Mouse (Mus musculus) frontal cortex, adult (tissue): Measurements from ENCODE around the gene Wdr75.

Experiments
- ATAC-seq: cut with Nextera tagmentation; 2 replicates; pipeline ENCODE4 v1.9.2; 2017; ENCODE audit warnings: mild to moderate bottlenecking, moderate library complexity, mixed read lengths; ENCODE audit not compliant: low TSS enrichment

Wdr75 gene

DNA sequence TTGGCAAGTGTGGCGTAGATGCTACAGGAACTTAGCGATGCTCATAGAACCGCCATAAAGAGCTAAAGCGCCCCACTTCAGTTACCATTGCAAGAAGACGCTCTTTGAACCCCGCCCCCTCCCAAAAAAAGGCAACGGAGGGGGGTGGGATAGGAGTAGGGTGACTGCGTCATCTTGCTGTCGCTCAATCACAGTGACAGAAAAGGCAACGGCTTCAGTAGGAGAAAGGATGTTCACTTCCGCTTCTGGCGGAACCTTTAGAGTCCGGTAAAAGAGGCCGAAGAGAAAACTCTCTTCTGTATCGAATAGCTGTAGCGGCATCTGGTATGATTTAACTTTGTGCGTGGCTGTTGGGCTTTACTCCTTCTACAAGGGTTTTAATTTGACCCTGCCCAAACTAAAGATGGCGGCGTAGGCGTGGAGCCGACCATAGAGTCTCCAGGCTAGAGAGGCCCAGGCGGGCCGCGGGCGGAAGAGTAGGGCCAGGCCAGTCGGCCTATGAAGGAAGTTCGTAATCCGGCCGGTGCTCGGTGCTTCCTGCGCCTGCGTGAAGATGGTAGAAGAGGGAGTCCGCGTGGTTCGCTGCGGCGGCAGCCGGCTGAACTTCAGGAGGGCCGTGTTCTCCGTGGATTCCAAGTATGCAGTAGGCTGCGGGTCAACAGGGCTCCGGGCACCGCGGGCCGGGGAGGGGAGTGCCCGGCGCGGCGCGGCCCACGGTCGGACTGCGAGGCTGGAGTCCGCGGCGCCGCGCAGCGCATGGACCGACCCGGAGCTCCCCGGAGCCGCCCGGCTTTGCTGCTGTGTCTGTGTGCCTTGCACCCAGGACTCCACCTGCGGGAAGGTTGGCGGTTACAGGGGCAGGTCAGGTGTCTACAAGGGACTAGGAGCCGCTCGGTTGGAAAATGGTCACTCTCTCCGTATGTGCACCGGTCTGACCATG is at the start of gene Wdr75:
Gene Wdr75, plus strand, starts transcription at position 198 of the 940 bp plus-strand sequence.
- peak; percentile 99 for ATAC-seq

DNA sequence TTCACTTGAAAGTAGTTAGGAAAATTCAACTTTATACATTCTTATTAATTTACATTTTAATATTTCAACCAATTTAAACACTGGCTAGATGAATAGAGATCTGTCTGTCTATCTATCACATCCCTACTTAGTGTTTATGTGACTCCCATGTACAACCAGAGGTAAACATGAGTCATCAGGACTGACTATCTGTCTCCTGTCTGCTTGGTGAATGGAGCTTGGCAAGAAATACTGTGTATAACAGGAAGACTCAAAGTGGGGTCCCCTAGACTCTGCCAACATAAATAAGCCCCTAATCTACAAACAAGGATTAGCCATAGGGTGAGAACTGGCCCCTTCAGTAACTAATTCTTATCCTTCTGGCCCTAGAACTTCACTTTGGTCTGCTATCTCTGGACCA is 39.1 kb upstream of the Wdr75 start:
- ATAC-seq = no peak

DNA sequence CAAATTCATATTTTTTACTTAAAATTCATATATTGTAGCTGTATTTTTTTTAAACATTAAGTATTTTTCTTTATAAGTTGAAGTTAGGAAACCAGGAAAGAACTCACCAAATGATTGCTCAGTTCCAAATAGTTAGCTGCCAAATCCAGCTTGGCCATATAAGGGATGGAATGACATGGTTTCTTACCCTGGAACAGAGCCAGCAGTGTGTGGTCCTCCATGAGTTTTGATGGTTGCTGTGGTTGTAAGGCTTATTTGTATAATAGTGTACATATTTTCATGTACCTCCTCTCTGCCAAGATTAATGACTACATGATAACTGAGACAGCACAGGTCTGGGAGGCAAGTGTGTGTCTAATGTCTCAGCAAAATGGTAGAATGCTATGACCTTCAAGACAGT is 38.3 kb upstream of the Wdr75 start:
- no peak for ATAC-seq

DNA sequence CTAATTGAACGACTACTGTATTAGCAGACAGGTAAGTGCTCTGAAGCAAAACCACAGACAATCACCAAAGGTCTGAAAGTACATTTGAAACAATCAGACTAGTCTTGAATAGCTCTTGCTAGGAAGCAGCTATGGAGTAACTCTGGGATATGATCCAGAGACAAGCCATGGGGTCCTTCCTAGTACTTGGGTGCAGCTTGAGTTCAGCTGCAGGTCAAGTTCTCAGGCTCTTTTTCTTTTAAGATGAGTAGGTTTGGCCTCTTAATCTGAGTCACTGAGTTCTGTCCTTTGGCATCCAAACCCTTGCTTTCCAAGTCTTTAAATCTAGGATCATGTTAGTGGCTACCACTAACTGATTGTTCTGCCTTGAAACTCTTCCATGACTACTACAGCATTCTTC is 37.0 kb upstream of the Wdr75 start:
- no peak for ATAC-seq

DNA sequence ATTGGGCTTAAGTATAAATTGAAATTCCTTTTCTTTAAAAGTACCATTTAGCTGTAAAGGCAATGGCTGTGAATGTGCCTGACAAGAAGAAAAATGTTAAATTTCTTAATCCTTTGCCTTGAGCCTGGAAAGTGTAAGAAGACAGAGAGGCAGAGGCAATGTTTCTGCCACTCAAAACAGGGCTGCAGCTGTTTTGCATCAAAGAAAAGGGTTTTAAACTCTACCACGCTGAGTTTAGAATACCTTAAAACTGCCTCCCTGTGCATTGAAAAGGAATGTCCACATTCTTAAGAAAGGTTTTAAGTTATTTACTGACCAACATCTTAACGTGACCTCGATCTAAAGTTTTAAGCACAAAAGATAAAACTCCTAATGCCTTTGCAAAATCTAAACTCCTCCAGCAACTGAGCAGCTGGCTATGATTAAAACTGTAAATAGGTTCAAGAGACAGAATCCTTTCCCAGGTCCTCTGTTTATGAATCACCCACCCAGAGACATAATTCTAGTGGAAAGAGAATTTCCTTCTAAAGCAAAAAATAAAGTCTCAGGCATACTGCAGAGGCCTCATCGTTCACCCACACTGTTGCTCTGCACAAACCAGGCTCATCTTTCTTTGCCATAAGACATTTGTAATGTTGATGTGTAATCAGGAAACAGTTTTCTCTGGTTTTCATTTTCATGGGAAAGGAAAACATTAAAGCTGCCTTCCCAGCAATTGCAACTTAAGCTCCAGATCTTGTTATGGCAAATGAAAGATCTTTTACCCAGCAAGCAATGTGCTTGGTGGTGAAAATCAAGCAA is 34.1 kb upstream of the Wdr75 start:
- peak; percentile 77 for ATAC-seq

DNA sequence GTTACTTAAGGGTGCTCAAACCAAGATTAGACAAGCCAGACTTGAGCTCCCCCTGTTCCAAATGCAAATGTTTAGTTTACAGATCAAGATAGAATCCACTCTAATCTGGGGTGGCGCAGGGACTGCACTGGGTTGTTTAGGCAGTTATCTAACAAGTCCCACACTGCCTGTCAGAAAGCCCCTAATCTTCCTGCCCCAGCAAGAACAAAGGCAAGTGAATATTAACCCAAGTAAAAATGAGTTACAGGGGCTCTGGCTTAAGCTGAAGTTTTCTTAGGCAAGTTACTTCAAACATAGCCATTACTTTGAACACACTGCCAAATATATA is 33.5 kb upstream of the Wdr75 start:
- no peak; the same call in 1 of the 2 replicates for ATAC-seq

DNA sequence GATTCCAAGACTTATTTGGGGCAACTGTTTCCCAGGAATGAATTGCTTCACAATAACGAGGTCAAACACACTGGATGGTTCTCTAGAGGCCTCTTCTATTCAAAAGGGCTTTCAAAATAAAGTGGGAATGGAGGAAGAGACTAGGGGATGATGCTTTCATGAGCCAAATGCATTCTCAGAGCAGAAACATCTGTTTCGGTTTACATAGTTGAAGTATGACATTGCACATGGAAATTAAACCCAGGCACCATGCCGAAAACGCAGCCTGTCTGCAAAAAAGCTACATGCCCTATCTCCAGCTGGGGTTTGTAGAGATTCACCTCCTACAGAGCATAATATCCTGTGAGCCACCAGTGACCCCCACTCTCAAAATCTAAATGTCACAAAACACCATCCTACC is 29.3 kb upstream of the Wdr75 start:
- no peak; the same call in 1 of the 2 replicates for ATAC-seq

DNA sequence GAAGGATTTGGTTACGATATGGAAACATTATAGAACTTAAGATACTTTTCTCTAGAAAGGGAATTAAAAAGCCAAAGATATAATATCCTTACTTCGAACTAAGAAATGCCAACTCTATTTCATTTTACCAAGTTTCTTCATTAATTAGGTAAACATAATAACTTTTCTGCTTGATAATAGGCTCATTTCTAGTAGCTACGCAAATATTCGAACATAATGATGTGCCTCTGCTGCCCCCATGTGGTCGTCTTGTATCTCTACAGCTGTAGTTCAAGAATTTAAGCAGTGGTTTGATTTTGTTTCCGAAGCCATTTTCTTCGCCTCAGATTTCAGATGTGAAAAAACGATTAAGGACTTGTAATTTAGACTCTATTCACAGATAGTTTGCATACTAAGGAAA is 28.8 kb upstream of the Wdr75 start:
- ATAC-seq = peak; percentile 79

DNA sequence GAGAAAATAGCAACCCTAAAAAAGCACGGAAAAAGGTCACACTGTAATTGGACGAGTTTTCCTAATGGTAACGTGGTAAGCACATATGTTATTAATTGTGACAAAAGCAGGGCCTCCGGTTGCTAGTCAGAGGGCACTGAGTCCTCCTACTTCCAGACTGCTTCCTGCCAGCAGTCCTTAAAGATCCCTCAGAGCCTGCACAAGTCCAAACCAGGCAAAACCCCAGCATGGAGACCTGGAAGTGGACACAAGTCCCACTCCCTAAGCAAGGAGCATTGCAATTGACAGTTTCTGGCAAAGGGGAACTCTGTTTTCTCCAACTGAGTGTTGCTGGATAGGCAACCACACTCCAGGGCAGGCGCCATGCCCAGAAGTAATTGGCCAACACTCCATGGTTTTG is 27.4 kb upstream of the Wdr75 start:
- peak; percentile 45 for ATAC-seq

DNA sequence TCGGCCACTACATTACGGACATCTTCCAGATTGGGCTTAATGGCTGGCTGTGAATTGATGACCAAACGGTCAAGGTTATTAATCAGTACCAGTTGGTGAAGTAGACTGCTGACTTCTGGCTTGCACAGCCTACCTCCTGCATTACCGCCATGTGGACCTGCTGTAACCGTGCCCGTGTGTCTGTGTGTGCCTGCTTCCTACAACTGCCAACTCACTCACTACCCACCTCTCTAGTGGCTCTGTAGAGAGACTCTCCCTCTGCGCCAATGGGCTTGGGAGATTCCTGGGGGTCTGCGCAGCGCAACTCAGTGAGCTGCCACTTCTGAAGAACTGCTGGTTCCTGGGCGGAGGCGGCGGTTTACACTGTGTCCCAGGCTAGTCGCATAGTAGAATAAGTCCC is 25.6 kb upstream of the Wdr75 start:
- no peak for ATAC-seq

DNA sequence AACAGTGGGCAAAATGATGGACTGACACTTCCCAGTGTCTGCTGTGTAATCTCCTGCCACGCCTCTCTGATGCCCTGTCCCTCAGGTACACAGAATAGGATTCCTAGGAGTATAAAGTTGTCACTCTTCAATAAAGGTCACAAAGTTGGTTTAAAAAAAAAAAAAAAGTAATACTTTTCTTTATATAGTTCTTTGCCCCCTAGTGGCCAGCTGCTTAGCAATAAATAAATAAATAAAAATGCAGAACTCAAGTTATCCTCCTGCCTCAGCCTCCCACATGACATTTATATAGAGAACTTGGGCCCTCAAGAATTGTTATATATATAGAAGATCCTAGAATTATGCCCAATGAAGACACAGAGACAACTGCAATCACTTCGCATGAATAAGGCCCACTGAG is 24.9 kb upstream of the Wdr75 start:
- ATAC-seq = no peak

DNA sequence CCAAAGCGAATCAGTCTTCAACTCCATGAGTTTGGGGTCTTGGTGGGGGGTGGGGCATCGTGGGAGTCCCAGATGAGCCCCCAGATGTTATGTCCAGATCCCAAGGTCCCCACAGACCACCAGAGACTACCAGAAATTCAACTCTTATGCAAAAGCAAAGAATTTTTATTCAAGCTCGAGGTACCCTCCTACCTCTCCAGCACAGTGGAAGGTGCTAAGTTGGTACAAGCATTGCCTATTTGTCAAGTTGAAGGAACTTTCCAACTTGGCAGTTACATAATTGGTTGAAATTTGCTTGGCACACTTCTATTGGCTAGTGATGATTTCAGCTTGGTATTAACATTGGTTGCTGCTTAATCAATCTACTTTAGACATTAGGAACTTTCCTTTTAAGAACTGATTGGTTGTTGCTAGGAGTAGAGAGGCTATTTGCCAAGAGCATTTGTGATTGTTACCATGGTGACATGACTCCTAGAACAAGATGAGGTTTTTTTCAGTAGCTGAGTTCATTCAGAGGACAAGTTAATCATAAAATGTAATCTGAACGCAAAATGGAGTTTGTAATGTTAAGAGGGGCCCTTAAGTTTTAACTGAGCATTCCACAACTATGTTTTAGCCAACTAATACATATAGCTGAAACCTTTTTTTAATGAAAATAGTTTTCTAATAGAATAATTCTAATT is 14.2 kb upstream of the Wdr75 start:
- ATAC-seq = no peak

DNA sequence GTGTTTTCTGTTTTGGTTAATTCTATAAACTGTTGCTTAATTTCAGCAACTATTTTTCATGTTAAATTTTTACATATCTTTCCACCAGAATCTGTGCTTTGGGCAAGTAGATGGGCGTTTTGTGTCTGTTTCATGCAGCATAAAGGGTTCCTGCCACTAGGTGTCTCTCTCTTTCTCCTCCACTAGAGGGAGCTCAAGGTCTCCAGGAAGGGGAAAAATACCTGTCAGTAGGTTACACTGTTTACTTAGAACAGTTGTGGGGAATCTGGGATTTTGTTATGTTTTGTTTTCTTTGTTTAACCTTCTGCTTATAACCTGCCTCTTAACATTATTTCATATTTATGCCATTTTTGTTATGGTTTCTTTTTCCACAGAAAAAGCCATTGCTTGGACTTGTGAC is 21.9 kb downstream of the Wdr75 start:
- peak; percentile 93 for ATAC-seq

DNA sequence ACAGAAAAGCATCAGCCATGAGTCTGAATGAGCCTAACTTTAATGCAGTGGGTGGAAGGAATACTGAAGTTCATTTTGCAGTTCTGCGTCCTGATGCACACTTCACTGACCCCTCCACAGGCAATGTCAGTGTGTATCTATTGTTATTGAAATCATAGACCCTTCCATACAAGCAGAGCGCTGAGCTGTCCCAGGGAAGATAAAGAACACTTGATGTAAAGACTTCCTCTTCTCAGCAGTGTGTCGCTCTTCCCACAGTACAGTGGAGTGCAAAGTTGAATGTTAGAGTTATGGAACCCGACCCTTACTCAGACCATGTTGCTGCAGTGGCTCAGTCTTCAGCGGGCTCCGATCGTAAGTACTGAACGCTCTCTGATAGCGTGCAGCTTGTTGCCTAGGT is 23.6 kb downstream of the Wdr75 start:
- no peak for ATAC-seq

DNA sequence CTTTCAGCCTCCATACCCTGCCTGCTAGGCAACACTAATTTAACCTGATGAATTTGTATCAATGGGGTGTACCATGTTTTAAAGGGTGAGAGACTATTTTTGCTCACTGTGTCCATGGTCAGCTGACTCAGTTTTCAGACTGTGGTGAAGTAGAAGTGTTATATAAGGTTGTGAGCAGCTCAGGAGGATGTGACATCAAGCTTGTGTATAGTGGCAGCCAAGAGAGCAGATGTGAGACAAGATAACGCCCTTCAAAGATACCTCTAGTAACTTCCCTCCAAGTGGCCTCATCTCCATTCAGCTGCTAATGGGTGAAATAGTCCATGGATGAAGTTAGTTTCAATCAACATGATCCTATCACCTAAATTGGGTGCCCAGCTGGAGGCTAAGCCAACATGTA is 29.5 kb downstream of the Wdr75 start:
- peak; percentile 14; the same call in 1 of the 2 replicates for ATAC-seq

DNA sequence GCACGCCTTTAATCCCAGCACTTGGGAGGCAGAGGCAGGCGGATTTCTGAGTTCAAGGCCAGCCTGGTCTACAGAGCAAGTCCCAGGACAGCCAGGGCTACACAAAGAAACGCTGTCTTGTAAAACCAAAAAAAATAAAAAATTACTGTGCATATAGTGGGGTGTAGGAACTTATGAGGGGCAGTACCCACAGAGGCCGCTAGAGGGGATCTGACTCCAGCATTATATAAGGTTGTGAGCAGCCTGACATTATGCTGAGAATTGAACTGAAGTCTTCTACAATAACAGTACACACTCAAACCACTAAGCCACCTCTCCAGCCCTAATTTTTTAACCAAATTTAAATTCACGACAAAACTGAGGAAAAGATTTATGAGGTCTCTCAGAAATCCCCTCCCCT is 30.2 kb downstream of the Wdr75 start:
- ATAC-seq = peak; percentile 91

DNA sequence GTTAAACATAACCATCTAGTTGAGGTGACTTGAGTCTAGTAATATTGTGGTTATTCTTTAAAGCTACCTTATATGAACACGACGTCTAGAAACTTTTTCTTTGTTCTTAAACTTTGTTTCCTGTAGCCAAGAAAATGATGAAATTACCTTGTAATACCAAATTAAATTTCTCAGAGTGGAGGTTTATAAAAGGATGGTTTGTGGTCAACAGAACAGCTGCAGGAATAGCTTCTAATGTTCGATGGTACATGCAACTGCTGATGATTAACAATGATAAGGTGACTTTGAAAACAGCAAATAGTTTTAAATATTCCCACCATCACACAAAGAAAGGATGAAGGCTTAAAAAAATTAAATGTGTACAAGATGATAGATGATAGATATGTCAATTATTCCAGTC is 30.7 kb downstream of the Wdr75 start:
- ATAC-seq = no peak

DNA sequence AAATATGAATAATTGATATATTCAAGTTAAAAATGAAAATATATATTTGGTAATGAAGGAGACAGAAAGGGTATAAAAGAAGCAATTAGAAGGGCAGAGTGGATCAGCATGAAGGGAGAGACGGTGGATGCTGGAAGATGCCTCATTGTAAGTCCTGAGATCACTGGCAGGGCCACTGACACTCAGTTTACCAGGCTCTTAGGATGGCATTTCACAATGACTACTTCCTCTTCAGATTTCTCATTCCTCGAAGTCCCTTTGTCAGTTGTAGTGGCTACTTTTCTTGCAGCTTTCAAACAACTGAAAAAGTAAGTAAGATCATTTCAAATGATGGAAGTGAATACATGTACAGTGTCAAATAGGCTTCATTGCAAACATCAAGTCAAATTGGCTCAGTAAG is 31.2 kb downstream of the Wdr75 start:
- no peak for ATAC-seq

DNA sequence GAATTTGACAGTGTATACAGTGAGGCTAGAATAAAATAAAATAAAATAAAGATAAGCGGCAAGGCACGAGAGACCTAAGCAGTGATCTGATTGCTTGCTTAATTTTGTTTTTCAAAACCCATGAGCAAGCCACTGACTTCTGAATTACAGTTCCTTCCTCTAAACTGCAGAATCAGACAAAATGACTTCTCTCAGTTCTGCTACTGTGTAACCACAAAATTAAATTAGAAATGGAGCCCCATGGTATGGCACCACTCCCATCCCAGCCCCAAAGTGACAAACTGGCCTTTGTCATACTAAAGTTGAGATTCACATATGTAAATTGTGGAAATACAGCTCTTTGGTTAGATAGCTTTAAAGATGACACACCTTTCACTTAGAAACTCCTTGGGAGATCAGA is 31.8 kb downstream of the Wdr75 start:
- no peak for ATAC-seq

DNA sequence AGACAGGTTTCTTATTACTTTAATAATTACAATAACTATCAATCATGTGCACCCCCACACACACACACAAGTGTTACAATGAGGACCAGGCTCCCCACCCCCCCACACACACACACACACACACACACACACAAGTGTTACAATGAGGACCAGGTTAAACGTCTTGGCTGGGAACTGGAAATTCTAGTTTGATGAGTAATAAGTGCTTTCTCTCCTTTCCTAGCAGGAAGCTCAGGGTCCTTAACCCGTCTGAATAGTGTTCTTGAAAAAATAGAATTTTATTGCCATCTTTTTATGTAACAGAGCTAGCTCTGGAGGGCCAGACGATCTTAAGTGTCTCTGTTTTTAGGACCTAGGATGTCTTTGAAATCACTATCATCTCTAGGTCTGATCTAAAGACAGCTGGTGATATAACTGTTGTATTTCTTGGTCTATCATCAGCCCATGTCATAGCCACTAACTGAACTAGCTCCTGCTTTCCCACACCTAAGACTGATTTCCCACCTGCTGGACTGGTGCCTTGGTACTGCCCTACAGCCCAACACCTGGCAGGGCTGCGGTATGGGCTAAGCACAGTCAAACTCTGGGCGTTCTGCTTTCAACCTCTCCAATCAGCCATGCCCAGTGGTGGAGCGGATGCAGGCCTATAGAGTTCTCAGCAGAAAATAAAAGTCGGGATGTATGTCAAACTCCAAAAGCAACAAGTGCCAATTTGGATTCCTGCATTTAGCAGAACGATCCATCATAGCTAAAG is 35.7 kb downstream of the Wdr75 start:
- no peak for ATAC-seq

DNA sequence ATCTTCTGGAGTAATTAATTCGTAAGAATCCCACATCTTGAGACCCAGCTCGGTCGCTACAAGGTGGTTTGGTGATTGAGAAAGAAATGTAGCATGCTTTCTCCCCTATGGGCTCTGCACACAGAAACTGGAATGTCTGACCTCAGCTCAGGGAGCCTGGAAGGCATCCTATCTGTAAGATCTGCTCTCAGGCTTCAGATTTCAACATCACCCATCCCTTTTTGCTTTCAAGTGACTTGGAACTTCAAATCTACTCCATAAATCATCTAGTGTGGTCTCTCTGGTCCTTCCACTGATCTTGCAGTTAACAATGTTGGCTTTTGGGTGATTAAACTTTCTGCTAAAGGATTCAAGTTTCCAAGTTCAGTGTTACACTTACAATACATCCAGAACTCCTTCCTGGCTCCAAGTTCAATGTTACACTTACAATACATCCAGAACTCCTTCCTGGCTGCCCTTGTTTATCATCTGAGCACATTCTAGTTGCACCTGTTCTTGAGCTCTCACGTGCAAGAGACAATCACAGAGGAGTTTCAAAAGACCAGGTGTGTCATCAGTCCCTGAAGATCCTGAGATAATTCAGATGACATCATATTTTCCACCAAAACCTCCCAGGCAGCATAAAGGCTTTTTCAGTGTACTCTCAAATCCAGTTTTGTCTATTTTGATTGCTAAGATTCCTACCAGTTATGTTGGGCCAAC is 40.5 kb downstream of the Wdr75 start:
- ATAC-seq = no peak
